Mouse (Mus musculus) urinary bladder, adult 2 months (tissue): ENCODE data around the gene Tbc1d22a. TPM values are rescaled to one million over a fixed set of nuclear protein-coding genes. Genes with fewer than 3 reads are reported as not detected.
"Not testable (repeated sequence)": the region's sequence is repeated elsewhere in the genome, so short reads cannot be mapped to it uniquely, and the experiment has no call there.

Experiments used
- DNase-seq: peaks from one replicate; pipeline ENCODE4 v3.0.0; 2022; ENCODE audit warnings: low spot score
- polyA plus RNA-seq: library from polyadenylated mRNA; depleted of rRNA; stranded (reverse); fragments of >200 nt; gene quantifications from 2 replicates; pipeline ENCODE4 v1.2.3, GENCODE M21; 2012

Tbc1d22a gene
- polyA plus RNA-seq, 1 experiment: 21.0 TPM

GRCm38 (mm10) chr15:86180427-86180826, 33.8 kb upstream of the Tbc1d22a start:
- DNase-seq: no peak

GRCm38 (mm10) chr15:86181321-86181720, 32.9 kb upstream of the Tbc1d22a start:
- not testable (repeated sequence) for DNase-seq

- no peak for DNase-seq
Observed at GRCm38 (mm10) chr15:86181941-86182439, 32.3 kb upstream of the Tbc1d22a start.

GRCm38 (mm10) chr15:86182646-86183045, 31.6 kb upstream of the Tbc1d22a start:
- no peak for DNase-seq

GRCm38 (mm10) chr15:86183484-86183883, 30.8 kb upstream of the Tbc1d22a start:
- no peak for DNase-seq

GRCm38 (mm10) chr15:86184071-86184470, 30.2 kb upstream of the Tbc1d22a start:
- no peak for DNase-seq

- peak; percentile 63 for DNase-seq
Observed at GRCm38 (mm10) chr15:86184851-86185688, 29.2 kb upstream of the Tbc1d22a start.

GRCm38 (mm10) chr15:86185689-86186569, 28.3 kb upstream of the Tbc1d22a start, which contains the start of gene Cerk:
Cerk (minus strand) TSS chr15:86186141.
- DNase-seq: peak; percentile 72

GRCm38 (mm10) chr15:86186686-86187085, 27.6 kb upstream of the Tbc1d22a start:
- no peak for DNase-seq

- DNase-seq: no peak
Observed at GRCm38 (mm10) chr15:86188186-86188585, 26.1 kb upstream of the Tbc1d22a start.

- peak; percentile 51 for DNase-seq
Observed at GRCm38 (mm10) chr15:86188746-86189470, 25.4 kb upstream of the Tbc1d22a start.

GRCm38 (mm10) chr15:86190387-86190786, 23.9 kb upstream of the Tbc1d22a start:
- no peak for DNase-seq

GRCm38 (mm10) chr15:86191505-86191904, 22.8 kb upstream of the Tbc1d22a start:
- DNase-seq: no peak

GRCm38 (mm10) chr15:86191933-86192332, 22.3 kb upstream of the Tbc1d22a start:
- no peak for DNase-seq

GRCm38 (mm10) chr15:86194676-86195453, 19.4 kb upstream of the Tbc1d22a start:
- DNase-seq: not testable (repeated sequence)

- no peak for DNase-seq
Observed at GRCm38 (mm10) chr15:86199052-86199451, 15.2 kb upstream of the Tbc1d22a start.

GRCm38 (mm10) chr15:86199482-86199881, 14.8 kb upstream of the Tbc1d22a start:
- no peak for DNase-seq

- DNase-seq: no peak
Observed at GRCm38 (mm10) chr15:86200169-86200568, 14.1 kb upstream of the Tbc1d22a start.

- no peak for DNase-seq
Observed at GRCm38 (mm10) chr15:86201095-86201494, 13.2 kb upstream of the Tbc1d22a start.

- no peak for DNase-seq
Observed at GRCm38 (mm10) chr15:86201696-86202330, 12.4 kb upstream of the Tbc1d22a start.
